Mouse (Mus musculus) stomach, postnatal 0 days (tissue): Measurements from ENCODE around the gene Rabgef1. TPM values are rescaled to one million over a fixed set of nuclear protein-coding genes. Genes with fewer than 3 reads are reported as not detected.

Experiments
- ATAC-seq: fragments of 200-750 bp; cut with Nextera tagmentation; 2 replicates; pipeline ENCODE4 v1.8.0; 2017; ENCODE audit not compliant: low FRiP score, low TSS enrichment
- DNase-seq: peaks from one replicate; pipeline ENCODE4 v3.0.0-alpha.2; 2016; ENCODE audit warnings: low spot score
- H3K27ac ChIP-seq: fragments of 300-500 bp; sonication (generic); replicated peaks from 2 replicates; pipeline ENCODE4 v1.5.1; 2014; ENCODE audit warnings: mild to moderate bottlenecking, control low read depth
- H3K27me3 ChIP-seq: fragments of 300-500 bp; sonication (generic); 2 replicates; pipeline ENCODE4 v1.6.1; 2014; ENCODE audit warnings: low read length; ENCODE audit not compliant: control insufficient read depth, insufficient read depth
- H3K36me3 ChIP-seq: fragments of 300-500 bp; sonication (generic); 2 replicates; pipeline ENCODE4 v1.6.1; 2014; ENCODE audit warnings: low read length, mixed read lengths; ENCODE audit not compliant: control insufficient read depth, insufficient read depth
- H3K4me1 ChIP-seq: fragments of 300-500 bp; sonication (generic); replicated peaks from 2 replicates; pipeline ENCODE4 v1.6.1; 2014; ENCODE audit warnings: antibody characterized with exemption; ENCODE audit not compliant: control insufficient read depth, insufficient read depth
- H3K4me2 ChIP-seq: fragments of 300-500 bp; sonication (generic); replicated peaks from 2 replicates; pipeline ENCODE4 v1.6.1; 2014; ENCODE audit warnings: low read depth, mild to moderate bottlenecking, control low read depth, moderate library complexity
- H3K4me3 ChIP-seq: fragments of 300-500 bp; sonication (generic); 2 replicates; pipeline ENCODE4 v1.5.1; 2014; ENCODE audit warnings: low read depth, low read length, control low read depth
- H3K9ac ChIP-seq: fragments of 300-500 bp; sonication (generic); 2 replicates; pipeline ENCODE4 v1.6.1; 2014; ENCODE audit warnings: mild to moderate bottlenecking, low read length, control low read depth, mixed read lengths
- H3K9me3 ChIP-seq: fragments of 300-500 bp; sonication (generic); 2 replicates; pipeline ENCODE4 v1.6.1; 2016; ENCODE audit warnings: low read length; ENCODE audit not compliant: control insufficient read depth
- CTCF ChIP-seq: IDR thresholded peaks from 2 replicates; pipeline ENCODE4 v1.5.1; 2016; ENCODE audit warnings: antibody characterized with exemption, low read depth, mild to moderate bottlenecking, moderate library complexity
- EP300 ChIP-seq: optimal IDR thresholded peaks from 2 replicates; pipeline ENCODE3; 2016; ENCODE audit warnings: antibody characterized with exemption
- WGBS: fragments of 180-500 bp; shearing (Covaris S2); extraction: QIAGEN DNeasy Blood & Tissue Kit; methylation state at CpG from one replicate; pipeline ENCODE4 v1.1.7; 2014; 5-methylcytosine and 5-hydroxymethylcytosine counted together
- polyA plus RNA-seq: library from polyadenylated mRNA; unstranded; fragments of >200 nt; fragmentation: Nextera tagmentation; extraction: Ambion mirVana; gene quantifications from 2 replicates; pipeline ENCODE4 v1.2.1, GENCODE M21; 2015

Rabgef1 gene
- polyA plus RNA-seq, result 33.0 and 33.6 TPM in 2 replicates

GRCm38 (mm10) chr5:130171423-130171954 is at the start of gene Rabgef1:
Gene Rabgef1 (plus strand): TSS chr5:130171798.
- H3K4me1 ChIP-seq, result peaks cover 6% of the 10 kb centered on the region
- H3K4me3 ChIP-seq, result peak within 1 kb of the TSS; percentile 79
- peak within 1 kb of the TSS; percentile 95 for H3K27ac ChIP-seq
- DNase-seq, result peak; percentile 97
- peak within 1 kb of the TSS; percentile 91 for H3K9ac ChIP-seq
- H3K36me3 ChIP-seq, result no peaks in the 10 kb centered on the region
- under 1% methylated on average over 57 of the region's 62 CpGs for WGBS
- H3K4me2 ChIP-seq, result peak within 1 kb of the TSS; percentile 69
- no peaks in the 10 kb centered on the region for H3K9me3 ChIP-seq
- TF ChIP-seq CTCF (no peak), EP300 (no peak)
- no peaks in the 10 kb centered on the region for H3K27me3 ChIP-seq
- peak; percentile 96 for ATAC-seq

GRCm38 (mm10) chr5:130122355-130122754 is 49.2 kb upstream of the Rabgef1 start:
- no peak overlapping the region for H3K9ac ChIP-seq
- no peak for TF ChIP-seq EP300
- TF ChIP-seq CTCF, result no peak
- no peaks in the 10 kb centered on the region for H3K9me3 ChIP-seq
- H3K4me1 ChIP-seq, result peaks cover 3% of the 10 kb centered on the region; the same call in 1 of the 2 replicates
- no peak overlapping the region for H3K4me3 ChIP-seq
- ATAC-seq, result no peak
- H3K4me2 ChIP-seq, result no peak overlapping the region
- WGBS, result 90% methylated on average over 2 of the region's 2 CpGs
- no peaks in the 10 kb centered on the region for H3K27me3 ChIP-seq
- H3K36me3 ChIP-seq, result no peaks in the 10 kb centered on the region
- H3K27ac ChIP-seq, result no peak overlapping the region
- DNase-seq, result no peak

- H3K9ac ChIP-seq, result no peak overlapping the region
- H3K27me3 ChIP-seq, result no peaks in the 10 kb centered on the region
- H3K4me1 ChIP-seq, result no peaks in the 10 kb centered on the region
- no peak overlapping the region for H3K4me2 ChIP-seq
- no peak overlapping the region for H3K27ac ChIP-seq
- no peak overlapping the region for H3K4me3 ChIP-seq
- no peak for TF ChIP-seq CTCF
- no peak for TF ChIP-seq EP300
- H3K9me3 ChIP-seq, result no peaks in the 10 kb centered on the region
- H3K36me3 ChIP-seq, result no peaks in the 10 kb centered on the region
- WGBS, result 78% methylated on average over 5 of the region's 5 CpGs
- DNase-seq (no peak), ATAC-seq (no peak)
Observed at GRCm38 (mm10) chr5:130124271-130124670, 47.3 kb upstream of the Rabgef1 start.

GRCm38 (mm10) chr5:130128686-130129523 is 42.7 kb upstream of the Rabgef1 start:
- no peak for TF ChIP-seq EP300
- no peak for TF ChIP-seq CTCF
- Histone ChIP-seq H3K27ac (no peak overlapping the region), H3K4me1 (no peaks in the 10 kb centered on the region), H3K27me3 (no peaks in the 10 kb centered on the region), H3K4me2 (no peak overlapping the region), H3K36me3 (0 out of 2 replicates have a peak, but pooled peaks cover 3% of the 10 kb centered on the region), H3K9me3 (no peaks in the 10 kb centered on the region), H3K4me3 (no peak overlapping the region), H3K9ac (no peak overlapping the region)
- no peak for ATAC-seq
- no peak for DNase-seq
- WGBS, result 58% methylated on average over 11 of the region's 11 CpGs

GRCm38 (mm10) chr5:130129524-130129793 is 42.1 kb upstream of the Rabgef1 start:
- H3K27ac ChIP-seq, result no peak overlapping the region
- ATAC-seq, result no peak

GRCm38 (mm10) chr5:130136597-130136996 is 35.0 kb upstream of the Rabgef1 start:
- peaks cover 4% of the 10 kb centered on the region; the same call in 1 of the 2 replicates for H3K36me3 ChIP-seq
- no peak overlapping the region for H3K4me3 ChIP-seq
- no peak overlapping the region for H3K9ac ChIP-seq
- TF ChIP-seq CTCF (no peak), EP300 (no peak)
- no peak overlapping the region for H3K4me2 ChIP-seq
- no peaks in the 10 kb centered on the region for H3K9me3 ChIP-seq
- no peak for ATAC-seq
- no peaks in the 10 kb centered on the region for H3K27me3 ChIP-seq
- DNase-seq, result no peak
- no peak overlapping the region for H3K27ac ChIP-seq
- H3K4me1 ChIP-seq, result no peaks in the 10 kb centered on the region
- 91% methylated on average over 13 of the region's 13 CpGs for WGBS

More at GRCm38 (mm10) chr5:130129524-130129793, 42.1 kb upstream of the Rabgef1 start:
- 76% methylated on average over 5 of the region's 5 CpGs for WGBS
- Histone ChIP-seq H3K4me3 (no peak overlapping the region), H3K27me3 (no peaks in the 10 kb centered on the region), H3K4me1 (no peaks in the 10 kb centered on the region), H3K9ac (no peak overlapping the region), H3K4me2 (no peak overlapping the region), H3K36me3 (0 out of 2 replicates have a peak, but pooled peaks cover 3% of the 10 kb centered on the region), H3K9me3 (no peaks in the 10 kb centered on the region)
- TF ChIP-seq EP300, result no peak
- TF ChIP-seq CTCF, result no peak
- no peak for DNase-seq
